Mouse (Mus musculus): ENCODE measurements at regions not wholly inside any gene's neighbourhood (a gene's known extent, or its start where the extent isn't known, plus 50 kb on each side); places are given as distances from the start of the nearest gene placed in this dataset.

- intact Hi-C loops (cut with DNase I) = no loop called here
- no peak for DNase-seq
These were observed 150.3 kb upstream of the Cdh4 start for GRCm38 (mm10) chr2:179291958-179292357.

GRCm38 (mm10) chr2:179292566-179292965 is 149.7 kb upstream of the Cdh4 start:
- no peak for DNase-seq
- intact Hi-C loops (cut with DNase I) = no loop called here

DNA sequence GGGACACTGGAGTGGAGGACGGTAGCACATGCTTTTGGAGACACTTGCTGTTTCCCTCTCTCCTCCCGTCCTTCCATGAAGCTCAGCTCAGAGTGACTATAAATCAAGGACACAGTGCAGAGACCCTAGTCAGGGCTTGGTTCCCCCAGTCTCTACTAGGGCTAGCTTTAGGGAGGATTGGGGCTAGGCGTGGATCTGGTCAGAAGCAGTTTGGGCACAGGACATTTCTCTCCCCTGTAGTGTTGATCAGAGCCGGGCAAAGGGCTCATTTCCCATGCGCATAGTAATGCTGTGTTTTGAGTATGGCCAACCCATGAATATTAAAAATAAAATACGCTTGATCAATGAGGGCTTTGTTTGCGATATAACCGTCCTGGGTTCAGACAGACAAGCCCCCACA is 149.1 kb upstream of the Cdh4 start:
- DNase-seq = no peak
- intact Hi-C loops (cut with DNase I) = no loop called here

- intact Hi-C loops (cut with DNase I) = no loop called here
- DNase-seq = no peak
These were observed 145.2 kb upstream of the Cdh4 start for GRCm38 (mm10) chr2:179297057-179297456.

DNA sequence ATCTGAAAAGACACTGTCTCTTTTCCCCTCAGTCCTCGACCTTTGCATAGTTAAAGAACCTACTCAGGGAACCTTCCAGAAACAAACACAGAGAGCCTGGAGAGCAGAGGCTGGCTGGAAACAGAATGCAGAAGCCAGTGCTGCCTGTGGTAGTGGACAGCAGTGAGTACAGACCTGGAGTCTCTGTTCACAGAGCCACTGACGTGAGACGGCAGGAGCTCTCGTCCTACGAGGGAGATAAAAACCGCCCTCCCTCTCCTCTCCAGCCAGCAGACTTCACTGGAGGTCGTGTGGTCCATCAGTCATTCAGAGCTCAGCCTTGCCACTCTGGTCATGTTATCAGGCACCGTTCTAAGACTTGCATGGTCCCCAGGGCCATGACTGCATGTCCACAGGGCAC is 138.5 kb upstream of the Cdh4 start:
- no peak for DNase-seq
- intact Hi-C loops (cut with DNase I) = no loop called here

GRCm38 (mm10) chr2:179307286-179307931 is 134.8 kb upstream of the Cdh4 start:
- peak; percentile 32 for DNase-seq
- intact Hi-C loops (cut with DNase I) = no loop called here

- intact Hi-C loops (cut with DNase I) = no loop called here
- DNase-seq = no peak
These were observed 134.3 kb upstream of the Cdh4 start for GRCm38 (mm10) chr2:179307932-179308303.

GRCm38 (mm10) chr2:179318046-179318445 is 124.2 kb upstream of the Cdh4 start:
- intact Hi-C loops (cut with DNase I) = no loop called here

GRCm38 (mm10) chr2:179325242-179325641 is 117.0 kb upstream of the Cdh4 start:
- DNase-seq = no peak
- intact Hi-C loops (cut with DNase I) = no loop called here

More at GRCm38 (mm10) chr2:179318046-179318445, 124.2 kb upstream of the Cdh4 start:
- no peak for DNase-seq

GRCm38 (mm10) chr2:179332872-179333489 is 109.2 kb upstream of the Cdh4 start:
- DNase-seq = no peak
- intact Hi-C loops (cut with DNase I) = no loop called here

GRCm38 (mm10) chr2:179333587-179333986 is 108.6 kb upstream of the Cdh4 start:
- intact Hi-C loops (cut with DNase I) = no loop called here
- DNase-seq = no peak

- intact Hi-C loops (cut with DNase I) = no loop called here
- no peak for DNase-seq
These were observed 106.0 kb upstream of the Cdh4 start for GRCm38 (mm10) chr2:179336235-179336634.

DNA sequence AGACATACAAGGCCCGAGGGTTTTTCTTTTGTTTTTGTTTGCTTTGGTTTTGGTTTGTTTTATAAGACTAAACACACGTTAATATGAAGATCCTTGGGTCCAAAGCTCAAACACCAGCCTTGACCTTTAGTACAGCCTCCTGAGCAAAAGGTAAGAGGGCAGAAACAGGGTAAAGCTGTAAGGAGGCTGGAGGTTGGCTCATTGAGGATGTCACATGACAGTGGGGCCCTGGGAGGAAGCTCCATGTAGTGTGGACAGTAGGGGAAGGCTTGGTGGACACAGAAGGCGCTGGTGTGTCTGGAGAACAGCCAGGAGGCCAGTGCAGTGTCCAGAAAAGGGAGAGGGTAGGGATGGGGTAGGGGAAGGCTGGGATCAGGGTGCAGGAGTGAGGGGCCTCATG is 89.6 kb upstream of the Cdh4 start:
- intact Hi-C loops (cut with DNase I) = no loop called here
- no peak for DNase-seq

- intact Hi-C loops (cut with DNase I) = no loop called here
- DNase-seq = peak; percentile 31
These were observed 87.4 kb upstream of the Cdh4 start for GRCm38 (mm10) chr2:179354866-179355265.

DNA sequence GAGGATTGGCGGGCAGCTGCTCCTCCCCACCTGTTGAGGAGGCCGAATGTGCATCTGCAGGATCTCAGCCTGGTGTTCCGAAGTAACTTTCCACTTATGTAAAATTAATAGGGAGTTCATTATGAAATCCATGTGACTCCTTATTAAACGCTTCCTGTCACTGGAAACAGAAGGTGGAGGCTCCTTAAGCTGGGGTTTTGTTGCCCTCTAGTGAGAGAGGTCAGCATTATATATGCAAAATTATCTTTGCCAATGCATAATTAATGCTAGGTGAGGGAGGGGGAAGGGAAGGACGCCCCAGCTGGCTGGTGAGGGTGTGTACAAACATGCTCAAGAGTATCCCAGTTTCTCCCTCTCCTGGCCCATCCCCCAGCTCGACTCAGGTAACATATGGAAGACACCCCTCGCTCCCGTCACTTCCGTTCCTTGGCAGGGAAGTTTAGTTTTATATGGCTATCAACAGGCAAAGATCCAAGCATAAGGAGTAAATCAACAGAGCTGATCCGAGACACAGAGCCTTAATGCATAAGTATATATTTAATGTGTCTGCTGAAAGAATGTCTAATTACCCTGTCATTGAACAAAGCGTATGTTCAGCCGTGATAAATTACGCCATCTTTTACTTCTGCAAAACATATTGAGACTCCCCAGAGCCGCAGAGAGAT is 71.2 kb upstream of the Cdh4 start:
- DNase-seq = no peak
- intact Hi-C loops (cut with DNase I) = no loop called here

DNA sequence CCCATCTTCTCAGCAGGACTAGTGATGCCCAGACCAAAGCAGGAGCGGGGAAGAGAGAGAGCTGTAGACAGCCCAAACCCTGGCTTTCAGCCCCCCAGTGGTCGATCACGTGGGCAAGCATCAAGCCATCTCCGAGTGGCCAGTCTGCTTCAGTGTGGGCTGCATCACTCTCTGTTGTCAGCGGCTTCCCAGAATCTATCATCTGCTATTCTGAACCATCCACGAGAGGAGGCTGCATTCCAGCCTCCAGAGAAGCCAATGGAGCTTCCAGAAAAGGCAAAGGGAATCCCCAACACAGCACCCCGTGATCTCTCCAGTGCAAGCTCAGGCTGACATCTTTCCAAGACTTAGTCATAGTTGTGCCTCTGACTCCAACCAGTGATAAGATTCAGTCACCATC is 70.7 kb upstream of the Cdh4 start:
- intact Hi-C loops (cut with DNase I) = no loop called here
- DNase-seq = no peak

DNA sequence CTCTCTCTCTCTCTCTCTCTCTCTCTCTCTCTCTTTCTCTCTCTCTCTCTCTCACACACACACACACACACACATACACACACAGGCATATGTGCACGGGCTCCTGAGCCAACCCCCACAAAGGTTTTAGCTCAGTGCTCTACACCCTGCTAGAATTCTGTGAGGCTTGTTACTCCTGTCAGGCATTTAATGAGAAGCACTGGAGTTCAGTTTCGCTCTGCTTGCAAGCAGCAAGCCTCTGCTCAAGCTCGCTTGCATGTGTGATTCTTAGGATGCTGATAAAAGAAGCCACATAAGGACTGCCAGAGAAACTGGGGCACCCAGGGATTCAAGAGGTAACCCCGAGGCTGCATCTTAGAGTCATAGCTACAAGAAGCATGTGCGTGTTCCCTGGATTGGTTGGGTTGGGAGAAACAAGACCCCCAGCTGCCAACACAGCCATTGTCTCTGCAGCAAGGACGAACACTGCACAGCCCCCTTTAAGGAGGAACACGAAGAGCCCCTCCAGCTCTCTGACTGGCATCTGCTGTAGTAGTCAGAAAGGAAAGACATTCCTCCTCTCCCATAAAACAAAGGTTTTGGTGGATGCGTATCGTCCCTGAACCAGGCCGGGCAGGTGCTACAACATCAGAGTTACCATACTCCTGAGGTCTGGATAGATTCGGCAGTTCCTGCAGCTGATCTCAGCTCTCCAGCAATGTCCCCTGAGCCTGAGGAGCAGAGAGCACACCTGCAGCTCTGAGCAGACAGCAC is 62.4 kb upstream of the Cdh4 start:
- no peak for DNase-seq
- intact Hi-C loops (cut with DNase I) = no loop called here

DNA sequence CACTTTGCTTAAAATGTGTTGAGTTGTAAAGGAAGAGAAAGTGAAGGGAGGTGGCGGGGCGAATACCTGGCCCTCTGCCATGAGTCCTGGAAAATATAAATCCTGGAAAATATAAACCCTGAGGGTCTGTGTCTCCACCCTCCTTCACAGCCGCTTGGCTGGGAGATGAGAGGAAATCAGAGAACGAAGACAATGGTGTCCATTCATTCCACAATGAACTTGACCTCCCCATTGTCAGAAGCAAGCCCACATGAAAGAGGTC is 61.9 kb upstream of the Cdh4 start:
- DNase-seq = no peak
- intact Hi-C loops (cut with DNase I) = no loop called here

- DNase-seq = no peak
- intact Hi-C loops (cut with DNase I) = no loop called here
These were observed 60.3 kb upstream of the Cdh4 start for GRCm38 (mm10) chr2:179381916-179382315.

DNA sequence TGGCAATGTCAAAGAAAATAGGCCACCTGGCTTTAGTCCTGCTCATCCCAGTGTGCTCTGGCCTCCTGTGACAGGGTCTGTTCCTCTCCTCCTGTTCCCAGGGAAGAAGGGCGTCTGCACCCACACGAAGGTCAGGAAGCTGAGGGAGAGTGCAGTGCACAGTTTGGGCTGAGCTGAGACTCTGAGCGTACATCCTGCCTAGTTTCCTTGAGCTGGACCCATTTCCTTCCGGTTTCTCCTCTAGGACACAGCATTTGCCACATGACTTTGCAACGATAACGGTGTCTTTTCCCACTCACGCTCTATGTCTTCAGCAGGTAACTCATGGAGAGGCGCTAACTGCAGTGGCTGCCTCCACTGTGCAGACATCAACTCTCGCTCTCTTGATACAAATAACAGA is 59.6 kb upstream of the Cdh4 start:
- intact Hi-C loops (cut with DNase I) = no loop called here
- DNase-seq = no peak

DNA sequence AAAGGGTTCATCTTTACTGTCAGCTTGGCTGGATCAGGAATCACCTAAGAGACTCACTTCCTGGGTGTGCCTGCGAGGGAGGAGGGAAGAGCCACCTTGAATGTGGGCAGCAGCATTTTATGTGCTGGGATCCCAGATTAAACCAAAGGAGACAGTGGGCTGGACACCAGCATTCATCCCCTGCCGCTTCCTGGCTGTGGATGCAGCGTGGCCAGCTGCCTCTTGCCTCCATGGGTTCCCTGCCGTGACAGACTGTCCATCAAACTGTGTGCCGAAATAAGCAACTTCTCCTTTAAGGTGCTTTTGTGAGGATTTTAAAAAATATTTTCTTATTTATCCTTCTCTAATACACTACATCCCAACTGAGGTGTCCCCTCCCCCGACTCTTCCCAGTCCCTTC is 55.4 kb upstream of the Cdh4 start:
- intact Hi-C loops (cut with DNase I) = no loop called here
- peak; percentile 50 for DNase-seq

- intact Hi-C loops (cut with DNase I) = no loop called here
- no peak for DNase-seq
These were observed 51.7 kb upstream of the Cdh4 start for GRCm38 (mm10) chr2:179390486-179390885.
